Mouse (Mus musculus): Measurements from ENCODE around the gene Zfp551. TPM values are rescaled to one million over a fixed set of nuclear protein-coding genes. Genes with fewer than 3 reads are reported as not detected.

Zfp551 gene
- polyA plus RNA-seq (2015; fragmentation: Nextera tagmentation; extraction: Ambion mirVana): 2.0 TPM in 2 replicates

- peak; percentile 96 for ATAC-seq
- no peaks in the 10 kb centered on the region for H3K36me3 ChIP-seq (ENCODE audit: control insufficient read depth, insufficient read depth)
- TF ChIP-seq CTCF (IDR thresholded peaks at IDR 0.05; ENCODE audit: low read depth): no peak
- peak within 1 kb of the TSS; percentile 59 for H3K4me3 ChIP-seq (ENCODE audit: low read depth, low read length)
- H3K9ac ChIP-seq (ENCODE audit: low read depth, low read length): peak within 1 kb of the TSS; percentile 72
- 1% methylated on average over 27 of the region's 27 CpGs for WGBS
- 0 out of 2 replicates have a peak, but pooled peaks cover 4% of the 10 kb centered on the region for H3K4me1 ChIP-seq (replicated peaks; ENCODE audit: control insufficient read depth, insufficient read depth, low read length)
- peak within 1 kb of the TSS; percentile 35; the same call in 1 of the 2 replicates for H3K27ac ChIP-seq (ENCODE audit: low read depth, low read length)
- no peaks in the 10 kb centered on the region for H3K27me3 ChIP-seq (replicated peaks; ENCODE audit: control insufficient read depth, insufficient read depth, low read length)
- no peaks in the 10 kb centered on the region for H3K9me3 ChIP-seq (ENCODE audit: control insufficient read depth)
- H3K4me2 ChIP-seq (replicated peaks; ENCODE audit: low read depth): peak within 1 kb of the TSS; percentile 77
These were observed at the start of gene Zfp551 for GRCm38 (mm10) chr7:12422245-12422849. Gene Zfp551, minus strand, starts transcription at chr7:12422751.

DNA sequence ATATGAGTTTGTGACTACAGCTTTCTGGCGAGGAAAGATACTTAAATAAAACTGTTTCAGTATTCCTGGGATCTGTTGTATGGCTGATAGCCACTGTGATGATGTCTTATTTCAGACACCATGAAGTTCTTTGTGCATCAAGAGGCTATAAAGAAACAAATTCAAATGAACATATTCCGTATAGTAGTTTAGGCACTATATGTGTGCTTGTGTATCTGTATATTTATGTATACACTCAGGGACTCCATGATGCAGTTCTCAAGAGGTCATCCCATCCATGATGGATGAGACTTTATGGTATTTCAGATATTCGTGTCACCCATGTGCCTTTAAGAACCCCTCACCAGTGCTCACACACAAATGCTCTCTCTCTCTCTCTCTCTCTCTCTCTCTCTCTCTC lies 304 bp upstream of the Zfp551 start:
- H3K4me3 ChIP-seq (ENCODE audit: low read depth, low read length): peak overlapping the region; percentile 59
- 53% methylated on average over 3 of the region's 3 CpGs for WGBS
- ATAC-seq: no peak
- H3K9me3 ChIP-seq (ENCODE audit: control insufficient read depth): no peaks in the 10 kb centered on the region
- H3K9ac ChIP-seq (ENCODE audit: low read depth, low read length): peak overlapping the region; percentile 72; the same call in 1 of the 2 replicates
- H3K27ac ChIP-seq (ENCODE audit: low read depth, low read length): no peak overlapping the region
- H3K36me3 ChIP-seq (ENCODE audit: control insufficient read depth, insufficient read depth): no peaks in the 10 kb centered on the region
- no peaks in the 10 kb centered on the region for H3K27me3 ChIP-seq (replicated peaks; ENCODE audit: control insufficient read depth, insufficient read depth, low read length)
- TF ChIP-seq CTCF (IDR thresholded peaks at IDR 0.05; ENCODE audit: low read depth): no peak
- H3K4me1 ChIP-seq (replicated peaks; ENCODE audit: control insufficient read depth, insufficient read depth, low read length): 0 out of 2 replicates have a peak, but pooled peaks cover 4% of the 10 kb centered on the region
- peak overlapping the region; percentile 77 for H3K4me2 ChIP-seq (replicated peaks; ENCODE audit: low read depth)

- H3K4me2 ChIP-seq (replicated peaks; ENCODE audit: low read depth): peak overlapping the region; percentile 77
- H3K27me3 ChIP-seq (replicated peaks; ENCODE audit: control insufficient read depth, insufficient read depth, low read length): no peaks in the 10 kb centered on the region
- H3K4me1 ChIP-seq (replicated peaks; ENCODE audit: control insufficient read depth, insufficient read depth, low read length): 0 out of 2 replicates have a peak, but pooled peaks cover 4% of the 10 kb centered on the region
- H3K9ac ChIP-seq (ENCODE audit: low read depth, low read length): peak overlapping the region; percentile 72
- H3K4me3 ChIP-seq (ENCODE audit: low read depth, low read length): peak overlapping the region; percentile 59
- WGBS: 39% methylated on average over 5 of the region's 5 CpGs
- no peak for ATAC-seq
- peaks cover 5% of the 10 kb centered on the region for H3K36me3 ChIP-seq (ENCODE audit: control insufficient read depth, insufficient read depth)
- no peak overlapping the region for H3K27ac ChIP-seq (ENCODE audit: low read depth, low read length)
- no peaks in the 10 kb centered on the region for H3K9me3 ChIP-seq (ENCODE audit: control insufficient read depth)
- no peak for TF ChIP-seq CTCF (IDR thresholded peaks at IDR 0.05; ENCODE audit: low read depth)
These were observed 810 bp downstream of the Zfp551 start for GRCm38 (mm10) chr7:12421741-12422140.

GRCm38 (mm10) chr7:12369173-12369572 lies 53.4 kb downstream of the Zfp551 start, which contains the start of gene Vmn1r84:
Gene Vmn1r84, minus strand, starts transcription at chr7:12369273.
- no peak for TF ChIP-seq CTCF (IDR thresholded peaks at IDR 0.05; ENCODE audit: low read depth)
- Histone ChIP-seq H3K27ac (ENCODE audit: low read depth, low read length) (no peak within 1 kb of the TSS), H3K9me3 (ENCODE audit: control insufficient read depth) (no peaks in the 10 kb centered on the region), H3K27me3 (replicated peaks; ENCODE audit: control insufficient read depth, insufficient read depth, low read length) (no peaks in the 10 kb centered on the region), H3K4me3 (ENCODE audit: low read depth, low read length) (no peak within 1 kb of the TSS), H3K4me1 (replicated peaks; ENCODE audit: control insufficient read depth, insufficient read depth, low read length) (no peaks in the 10 kb centered on the region), H3K4me2 (replicated peaks; ENCODE audit: low read depth) (no peak within 1 kb of the TSS), H3K36me3 (ENCODE audit: control insufficient read depth, insufficient read depth) (no peaks in the 10 kb centered on the region), H3K9ac (ENCODE audit: low read depth, low read length) (no peak within 1 kb of the TSS)
- no peak for ATAC-seq
- 72% methylated on average over 1 of the region's 1 CpGs for WGBS

Other genes starting within 250 kb of the Zfp551 start
- gene Vmn1r80, start 233.5 kb downstream of the Zfp551 start, polyA plus RNA-seq (2015; fragmentation: Nextera tagmentation; extraction: Ambion mirVana): not detected in 2 replicates
- gene Vmn1r81, start 154.5 kb downstream of the Zfp551 start, polyA plus RNA-seq (2015; fragmentation: Nextera tagmentation; extraction: Ambion mirVana): not detected in 2 replicates
- not detected in 2 replicates for gene Vmn1r82, start 122.3 kb downstream of the Zfp551 start, polyA plus RNA-seq (2015; fragmentation: Nextera tagmentation; extraction: Ambion mirVana)
- gene Vmn1r83, start 93.3 kb downstream of the Zfp551 start, polyA plus RNA-seq (2015; fragmentation: Nextera tagmentation; extraction: Ambion mirVana): not detected in 2 replicates
- gene Vmn1r84, start 53.5 kb downstream of the Zfp551 start, polyA plus RNA-seq (2015; fragmentation: Nextera tagmentation; extraction: Ambion mirVana): not detected in 2 replicates
- gene Zfp606, start 55.5 kb upstream of the Zfp551 start, polyA plus RNA-seq (2015; fragmentation: Nextera tagmentation; extraction: Ambion mirVana): 4.5 and 4.8 TPM in 2 replicates
- not detected in 2 replicates for gene 2900092C05Rik, start 89.8 kb upstream of the Zfp551 start, polyA plus RNA-seq (2015; fragmentation: Nextera tagmentation; extraction: Ambion mirVana)
- 0.01 TPM in 1 of 2 replicates, not detected in the other for gene Vmn2r53, start 186.0 kb upstream of the Zfp551 start, polyA plus RNA-seq (2015; fragmentation: Nextera tagmentation; extraction: Ambion mirVana)
- gene Vmn2r54, start 217.6 kb upstream of the Zfp551 start, polyA plus RNA-seq (2015; fragmentation: Nextera tagmentation; extraction: Ambion mirVana): not detected in 2 replicates

Measured in intestine, postnatal 0 days (tissue).